ENCODE assay signal across 8 mouse cellular contexts in genomic region chr1:161037026-161037425, GRCm38 (mm10). TPM values are rescaled to one million over a fixed set of nuclear protein-coding genes. Genes with fewer than 3 reads are reported as not detected.
A peak's percentile ranks its signal among the peaks of the same experiment; 100 is the strongest.
DNase-seq lines count a peak whose midpoint lies in the region; ATAC-seq lines count a peak whose summit lies in the region.
"Had no signal": no experiment of that assay in that cellular context is flagged by ENCODE, and none has a peak within 500 bp of the region (broad histone marks: within the 10 kb centered on the region; RNA-seq: fewer than 3 reads in every experiment).

No protein-coding gene starts in this region.

- no peaks in the 10 kb centered on the region for H3K27me3 ChIP-seq in megakaryocyte, embryonic 14.5 days (replicated peaks)
- no peaks in the 10 kb centered on the region for H3K27me3 ChIP-seq in forebrain, embryonic 11.5 days (ENCODE audit: control insufficient read depth, insufficient read depth, low read length)
- no peaks in the 10 kb centered on the region for H3K27me3 ChIP-seq in limb, embryonic 15.5 days

- H3K9ac ChIP-seq in forebrain, embryonic 11.5 days (ENCODE audit: low read length): peak overlapping the region; percentile 99
- H3K9ac ChIP-seq in limb, embryonic 15.5 days: peak overlapping the region; percentile 80

- peak overlapping the region; percentile 98 for H3K4me3 ChIP-seq in megakaryocyte, embryonic 14.5 days (replicated peaks)
- peak overlapping the region; percentile 84 for H3K4me3 ChIP-seq in forebrain, embryonic 11.5 days (ENCODE audit: low read depth, low read length)
- peak overlapping the region; percentile 72 for H3K4me3 ChIP-seq in limb, embryonic 15.5 days

- peaks cover 69% of the 10 kb centered on the region for H3K36me3 ChIP-seq in megakaryocyte, embryonic 14.5 days (replicated peaks; ENCODE audit: low read length)
- peaks cover 8% of the 10 kb centered on the region; the same call in 1 of the 2 replicates for H3K36me3 ChIP-seq in forebrain, embryonic 11.5 days (ENCODE audit: control insufficient read depth, insufficient read depth, low read length)
- H3K36me3 ChIP-seq in limb, embryonic 15.5 days: peaks cover 39% of the 10 kb centered on the region

- H3K9me3 ChIP-seq in megakaryocyte, embryonic 14.5 days: no peaks in the 10 kb centered on the region
- no peaks in the 10 kb centered on the region for H3K9me3 ChIP-seq in forebrain, embryonic 11.5 days (ENCODE audit: control insufficient read depth, low read length)
- no peaks in the 10 kb centered on the region for H3K9me3 ChIP-seq in limb, embryonic 15.5 days

- H3K4me2 ChIP-seq in forebrain, embryonic 11.5 days (ENCODE audit: low read depth, low read length, severe bottlenecking): peak overlapping the region; percentile 63
- peak overlapping the region; percentile 67 for H3K4me2 ChIP-seq in limb, embryonic 15.5 days

- WGBS in forebrain, embryonic 11.5 days: 0% methylated on average over 1 of the region's 1 CpGs
- WGBS in limb, embryonic 15.5 days: 0% methylated on average over 1 of the region's 1 CpGs

- peaks cover 58% of the 10 kb centered on the region for H3K4me1 ChIP-seq in megakaryocyte, embryonic 14.5 days
- peaks cover 15% of the 10 kb centered on the region for H3K4me1 ChIP-seq in forebrain, embryonic 11.5 days (replicated peaks; ENCODE audit: control insufficient read depth, insufficient read depth, low read length)
- peaks cover 14% of the 10 kb centered on the region; the same call in 1 of the 2 replicates for H3K4me1 ChIP-seq in limb, embryonic 15.5 days

- H3K27ac ChIP-seq in forebrain, embryonic 11.5 days (ENCODE audit: low read depth, low read length): no peak overlapping the region; the same call in 1 of the 2 replicates
- H3K27ac ChIP-seq in limb, embryonic 15.5 days: peak overlapping the region; percentile 97

- no peak for ATAC-seq in megakaryocyte, adult 5-6 weeks (ENCODE audit: poor library complexity, severe bottlenecking)
- no peak for ATAC-seq in forebrain, embryonic 11.5 days (replicated peaks; ENCODE audit: low FRiP score)
- ATAC-seq in limb, embryonic 15.5 days (ENCODE audit: insufficient number of reproducible peaks, low FRiP score, low TSS enrichment, low read depth): no peak
- no peak for ATAC-seq in cerebellum, adult (ENCODE audit: insufficient number of reproducible peaks, low FRiP score, low TSS enrichment)

- DNase-seq in forebrain, embryonic 11.5 days (ENCODE audit: low spot score): no peak
- DNase-seq in ovary, postnatal 10 days (ENCODE audit: low spot score): no peak
- no peak for DNase-seq in spleen, postnatal 14 days (ENCODE audit: low spot score in 2 of 2)
- DNase-seq: lung, postnatal 36 days had no signal

RNA-seq across cellular contexts. Expression of gene Zbtb37, which starts 2.4 kb away (rescaled TPM):
- polyA plus RNA-seq in megakaryocyte, embryonic 14.5 days (2012; ENCODE audit: insufficient read depth, low replicate concordance): 0.04 and 0.09 TPM in 2 replicates
- total RNA-seq in megakaryocyte, adult 5-6 weeks (2015): 5.2 and 5.8 TPM in 2 replicates
- 7.0 TPM in 2 replicates for total RNA-seq in megakaryocyte, adult 5-6 weeks (2017)
- 8.3 and 14.4 TPM in 2 replicates for polyA plus RNA-seq in forebrain, embryonic 11.5 days (2014; fragmentation: Nextera tagmentation; extraction: Ambion mirVana)
- polyA plus RNA-seq in limb, embryonic 15.5 days (2015; fragmentation: Nextera tagmentation; extraction: Ambion mirVana): 7.9 and 8.4 TPM in 2 replicates

RNA-seq across cellular contexts. Expression of gene Dars2, which starts 33.4 kb away (rescaled TPM):
- polyA plus RNA-seq in megakaryocyte, embryonic 14.5 days (2012; ENCODE audit: insufficient read depth, low replicate concordance): 0.46 TPM in 1 of 2 replicates, not detected in the other
- 18.3 and 20.9 TPM in 2 replicates for total RNA-seq in megakaryocyte, adult 5-6 weeks (2015)
- 12.8 and 15.3 TPM in 2 replicates for total RNA-seq in megakaryocyte, adult 5-6 weeks (2017)
- 55.0 and 57.7 TPM in 2 replicates for polyA plus RNA-seq in forebrain, embryonic 11.5 days (2014; fragmentation: Nextera tagmentation; extraction: Ambion mirVana)
- 26.2 and 26.7 TPM in 2 replicates for polyA plus RNA-seq in limb, embryonic 15.5 days (2015; fragmentation: Nextera tagmentation; extraction: Ambion mirVana)

RNA-seq across cellular contexts. Expression of gene Cenpl, which starts 33.5 kb away (rescaled TPM):
- polyA plus RNA-seq in megakaryocyte, embryonic 14.5 days (2012; ENCODE audit: insufficient read depth, low replicate concordance): 1.2 and 3.9 TPM in 2 replicates
- total RNA-seq in megakaryocyte, adult 5-6 weeks (2015): 42.7 and 56.4 TPM in 2 replicates
- total RNA-seq in megakaryocyte, adult 5-6 weeks (2017): 7.7 and 13.0 TPM in 2 replicates
- 46.1 and 47.9 TPM in 2 replicates for polyA plus RNA-seq in forebrain, embryonic 11.5 days (2014; fragmentation: Nextera tagmentation; extraction: Ambion mirVana)
- polyA plus RNA-seq in limb, embryonic 15.5 days (2015; fragmentation: Nextera tagmentation; extraction: Ambion mirVana): 25.5 and 26.4 TPM in 2 replicates

RNA-seq across cellular contexts. Expression of gene Serpinc1, which starts 58.6 kb away (rescaled TPM):
- polyA plus RNA-seq in megakaryocyte, embryonic 14.5 days (2012; ENCODE audit: insufficient read depth, low replicate concordance): 0.54 and 2.0 TPM in 2 replicates
- 0.16 and 1.1 TPM in 2 replicates for total RNA-seq in megakaryocyte, adult 5-6 weeks (2015)
- 0.61 and 1.4 TPM in 2 replicates for total RNA-seq in megakaryocyte, adult 5-6 weeks (2017)
- polyA plus RNA-seq in forebrain, embryonic 11.5 days (2014; fragmentation: Nextera tagmentation; extraction: Ambion mirVana): 1.5 and 2.1 TPM in 2 replicates
- polyA plus RNA-seq in limb, embryonic 15.5 days (2015; fragmentation: Nextera tagmentation; extraction: Ambion mirVana): 2.6 and 5.1 TPM in 2 replicates

Comparison
In these comparisons a context has a peak if more than half of its experiments do, and no peak if none do; other contexts are left out.
1. RNA of gene Dars2, which starts 33.4 kb away (polyA plus RNA-seq): 55.0 to 57.7 TPM in forebrain, embryonic 11.5 days and 26.2 to 26.7 TPM in limb, embryonic 15.5 days; 0.46 TPM in megakaryocyte, embryonic 14.5 days; every median in the first group is over 10 times any median in the second.
2. Peak in every context shown above with its lines, with median percentiles within 50 percentile points of each other: H3K4me3 ChIP-seq.